Mouse (Mus musculus) lung, embryonic 16.5 days (tissue): ENCODE results near the gene Ndp. TPM values are rescaled to one million over a fixed set of nuclear protein-coding genes. Genes with fewer than 3 reads are reported as not detected.

Experiments used
- ATAC-seq: fragments of 200-750 bp; cut with Nextera tagmentation; 2 replicates; pipeline ENCODE4 v1.8.0; 2017; ENCODE audit warnings: low read depth, mild to moderate bottlenecking, moderate library complexity
- H3K27ac ChIP-seq: fragments of 300-500 bp; sonication (generic); 2 replicates; pipeline ENCODE4 v1.5.1; 2014; ENCODE audit warnings: mild to moderate bottlenecking, control low read depth, low read length
- H3K27me3 ChIP-seq: fragments of 300-500 bp; sonication (generic); 2 replicates; pipeline ENCODE4 v1.6.1; 2014; ENCODE audit warnings: low read depth, low read length, mixed read lengths; ENCODE audit not compliant: control insufficient read depth, insufficient read depth
- H3K36me3 ChIP-seq: fragments of 300-500 bp; sonication (generic); 2 replicates; pipeline ENCODE4 v1.6.1; 2014; ENCODE audit warnings: low read length; ENCODE audit not compliant: control insufficient read depth, insufficient read depth
- H3K4me1 ChIP-seq: fragments of 300-500 bp; sonication (generic); replicated peaks from 2 replicates; pipeline ENCODE4 v1.6.1; 2014; ENCODE audit warnings: low read length, mixed read lengths; ENCODE audit not compliant: control insufficient read depth, insufficient read depth
- H3K4me2 ChIP-seq: fragments of 300-500 bp; sonication (generic); 2 replicates; pipeline ENCODE4 v1.6.1; 2014; ENCODE audit warnings: low read depth, low read length, control low read depth
- H3K4me3 ChIP-seq: fragments of 300-500 bp; sonication (generic); 2 replicates; pipeline ENCODE4 v1.5.1; 2014; ENCODE audit warnings: mild to moderate bottlenecking, low read length, control low read depth
- H3K9ac ChIP-seq: fragments of 300-500 bp; sonication (generic); 2 replicates; pipeline ENCODE4 v1.6.1; 2014; ENCODE audit warnings: low read length, control low read depth
- H3K9me3 ChIP-seq: fragments of 300-500 bp; sonication (generic); 2 replicates; pipeline ENCODE4 v1.6.1; 2016; ENCODE audit warnings: low read length; ENCODE audit not compliant: control insufficient read depth
- WGBS: fragments of 180-500 bp; shearing (Covaris S2); extraction: QIAGEN DNeasy Blood & Tissue Kit; methylation state at CpG from one replicate; pipeline ENCODE4 v1.1.7; 2014; 5-methylcytosine and 5-hydroxymethylcytosine counted together
- polyA plus RNA-seq: library from polyadenylated mRNA; unstranded; fragments of >200 nt; fragmentation: Nextera tagmentation; extraction: Ambion mirVana; gene quantifications from 2 replicates; pipeline ENCODE4 v1.2.1, GENCODE M21; 2015

Ndp gene
- polyA plus RNA-seq, 1 experiment from 2014 or later: 2.6 TPM

GRCm38 (mm10) chrX:16867640-16868314 lies 43.8 kb downstream of the Ndp start:
- no peaks in the 10 kb centered on the region for H3K27me3 ChIP-seq
- no peak overlapping the region for H3K9ac ChIP-seq
- no peak overlapping the region for H3K4me3 ChIP-seq
- no peaks in the 10 kb centered on the region for H3K36me3 ChIP-seq
- no peak for ATAC-seq
- H3K9me3 ChIP-seq: no peaks in the 10 kb centered on the region
- H3K27ac ChIP-seq: no peak overlapping the region
- no peak overlapping the region for H3K4me2 ChIP-seq
- no peaks in the 10 kb centered on the region for H3K4me1 ChIP-seq

- no peak overlapping the region for H3K27ac ChIP-seq
- no peak for ATAC-seq
- H3K4me2 ChIP-seq: no peak overlapping the region
- no peaks in the 10 kb centered on the region for H3K27me3 ChIP-seq
- no peak overlapping the region for H3K4me3 ChIP-seq
- no peak overlapping the region for H3K9ac ChIP-seq
- no peaks in the 10 kb centered on the region for H3K9me3 ChIP-seq
- H3K4me1 ChIP-seq: no peaks in the 10 kb centered on the region
- H3K36me3 ChIP-seq: no peaks in the 10 kb centered on the region
These were observed 51.3 kb downstream of the Ndp start for GRCm38 (mm10) chrX:16860244-16860643.

GRCm38 (mm10) chrX:16846034-16846433 lies 65.5 kb downstream of the Ndp start:
- H3K9me3 ChIP-seq: no peaks in the 10 kb centered on the region
- H3K4me3 ChIP-seq: no peak overlapping the region
- H3K4me2 ChIP-seq: no peak overlapping the region
- ATAC-seq: no peak
- WGBS: 65% methylated on average over 2 of the region's 2 CpGs
- no peaks in the 10 kb centered on the region for H3K4me1 ChIP-seq
- H3K27me3 ChIP-seq: no peaks in the 10 kb centered on the region
- no peak overlapping the region for H3K9ac ChIP-seq
- H3K27ac ChIP-seq: no peak overlapping the region
- no peaks in the 10 kb centered on the region for H3K36me3 ChIP-seq

GRCm38 (mm10) chrX:16841443-16841842 lies 70.1 kb downstream of the Ndp start:
- WGBS: 62% methylated on average over 2 of the region's 2 CpGs
- Histone ChIP-seq H3K9ac (no peak overlapping the region), H3K4me1 (no peaks in the 10 kb centered on the region), H3K27ac (peak overlapping the region; percentile 22; the same call in 1 of the 2 replicates), H3K27me3 (no peaks in the 10 kb centered on the region), H3K9me3 (no peaks in the 10 kb centered on the region), H3K4me3 (no peak overlapping the region), H3K36me3 (no peaks in the 10 kb centered on the region), H3K4me2 (no peak overlapping the region)
- ATAC-seq: 0 out of 2 replicates have a peak, but pooled peaks have one; percentile 23

GRCm38 (mm10) chrX:16837293-16837692 lies 74.3 kb downstream of the Ndp start:
- no peak overlapping the region for H3K4me2 ChIP-seq
- no peaks in the 10 kb centered on the region for H3K36me3 ChIP-seq
- no peaks in the 10 kb centered on the region for H3K9me3 ChIP-seq
- no peak for ATAC-seq
- WGBS: 77% methylated on average over 1 of the region's 1 CpGs
- no peak overlapping the region for H3K4me3 ChIP-seq
- no peaks in the 10 kb centered on the region for H3K27me3 ChIP-seq
- H3K27ac ChIP-seq: no peak overlapping the region
- H3K9ac ChIP-seq: no peak overlapping the region
- no peaks in the 10 kb centered on the region for H3K4me1 ChIP-seq

- Histone ChIP-seq H3K4me3 (no peak overlapping the region), H3K27me3 (no peaks in the 10 kb centered on the region), H3K9me3 (no peaks in the 10 kb centered on the region), H3K36me3 (no peaks in the 10 kb centered on the region), H3K27ac (no peak overlapping the region), H3K9ac (no peak overlapping the region), H3K4me1 (no peaks in the 10 kb centered on the region), H3K4me2 (no peak overlapping the region)
- ATAC-seq: no peak
These were observed 75.0 kb downstream of the Ndp start for GRCm38 (mm10) chrX:16836488-16837082.

Other genes with a start within 250 kb of the Ndp start
- gene Maob, start 94.4 kb downstream of the Ndp start, polyA plus RNA-seq: 45.2 and 51.6 TPM in 2 replicates